Mouse (Mus musculus) right cerebral cortex, postnatal 14 days (tissue): ENCODE measurements around the gene Fcgr3.
"Not testable (repeated sequence)": the region's sequence is repeated elsewhere in the genome, so short reads cannot be mapped to it uniquely, and the experiment has no call there.

Experiments used
- DNase-seq: peaks from one replicate; pipeline ENCODE4 v3.0.0; 2022

The Fcgr3 gene

GRCm38 (mm10) chr1:171081512-171082231 lies 16.9 kb upstream of the Fcgr3 start:
- DNase-seq: not testable (repeated sequence)

GRCm38 (mm10) chr1:171079825-171080224 lies 15.1 kb upstream of the Fcgr3 start:
- DNase-seq: not testable (repeated sequence)

- not testable (repeated sequence) for DNase-seq
Measured at GRCm38 (mm10) chr1:171079345-171079744, 14.6 kb upstream of the Fcgr3 start.

- not testable (repeated sequence) for DNase-seq
Measured at GRCm38 (mm10) chr1:171078419-171078818, 13.7 kb upstream of the Fcgr3 start.

- not testable (repeated sequence) for DNase-seq
Measured at GRCm38 (mm10) chr1:171077955-171078354, 13.2 kb upstream of the Fcgr3 start.

GRCm38 (mm10) chr1:171077192-171077591 lies 12.5 kb upstream of the Fcgr3 start:
- DNase-seq: not testable (repeated sequence)

GRCm38 (mm10) chr1:171076176-171076575 lies 11.4 kb upstream of the Fcgr3 start:
- not testable (repeated sequence) for DNase-seq

- DNase-seq: not testable (repeated sequence)
Measured at GRCm38 (mm10) chr1:171074283-171074682, 9.5 kb upstream of the Fcgr3 start.

GRCm38 (mm10) chr1:171072217-171072616 lies 7.5 kb upstream of the Fcgr3 start:
- DNase-seq: not testable (repeated sequence)

- DNase-seq: not testable (repeated sequence)
Measured at GRCm38 (mm10) chr1:171071726-171072125, 7.0 kb upstream of the Fcgr3 start.

- not testable (repeated sequence) for DNase-seq
Measured at GRCm38 (mm10) chr1:171070879-171071278, 6.1 kb upstream of the Fcgr3 start.

GRCm38 (mm10) chr1:171069508-171069907 lies 4.8 kb upstream of the Fcgr3 start:
- not testable (repeated sequence) for DNase-seq

- DNase-seq: not testable (repeated sequence)
Measured at GRCm38 (mm10) chr1:171067928-171068327, 3.2 kb upstream of the Fcgr3 start.

GRCm38 (mm10) chr1:171066583-171066982 lies 1.8 kb upstream of the Fcgr3 start:
- not testable (repeated sequence) for DNase-seq

GRCm38 (mm10) chr1:171065768-171066167 lies 1.0 kb upstream of the Fcgr3 start:
- DNase-seq: peak; percentile 63

GRCm38 (mm10) chr1:171065243-171065587 lies 480 bp upstream of the Fcgr3 start:
- DNase-seq: peak; percentile 70

- DNase-seq: peak; percentile 60
Measured at GRCm38 (mm10) chr1:171063569-171064490, 905 bp downstream of the Fcgr3 start.

- no peak for DNase-seq
Measured at GRCm38 (mm10) chr1:171061566-171061965, 3.2 kb downstream of the Fcgr3 start.

GRCm38 (mm10) chr1:171060392-171060791 lies 4.3 kb downstream of the Fcgr3 start:
- DNase-seq: no peak

- no peak for DNase-seq
Measured at GRCm38 (mm10) chr1:171059203-171059602, 5.5 kb downstream of the Fcgr3 start.

GRCm38 (mm10) chr1:171057253-171057652 lies 7.5 kb downstream of the Fcgr3 start:
- DNase-seq: no peak

- no peak for DNase-seq
Measured at GRCm38 (mm10) chr1:171053305-171053704, 11.4 kb downstream of the Fcgr3 start.

GRCm38 (mm10) chr1:171050774-171051173 lies 14.0 kb downstream of the Fcgr3 start:
- DNase-seq: no peak

- no peak for DNase-seq
Measured at GRCm38 (mm10) chr1:171049263-171049662, 15.5 kb downstream of the Fcgr3 start.
